Mouse (Mus musculus) midbrain, postnatal 0 days (tissue): Measurements from ENCODE around the gene Wdr70. TPM values are rescaled to one million over a fixed set of nuclear protein-coding genes. Genes with fewer than 3 reads are reported as not detected.
A peak's percentile ranks its signal among the peaks of the same experiment; 100 is the strongest.

Experiments used
- ATAC-seq: fragments of 200-750 bp; cut with Nextera tagmentation; 2 replicates; pipeline ENCODE4 v1.8.0; 2017; ENCODE audit warnings: moderate number of reproducible peaks, mild to moderate bottlenecking, moderate TSS enrichment, moderate library complexity; ENCODE audit not compliant: low FRiP score
- DNase-seq: peaks from one replicate; pipeline ENCODE4 v3.0.0-alpha.2; 2015; ENCODE audit warnings: low spot score
- H3K27ac ChIP-seq: fragments of 300-500 bp; sonication (generic); 2 replicates; pipeline ENCODE4 v1.5.1; 2014; ENCODE audit warnings: low read depth, mild to moderate bottlenecking, low read length, mixed read lengths
- H3K27me3 ChIP-seq: fragments of 300-500 bp; sonication (generic); 2 replicates; pipeline ENCODE4 v1.6.1; 2014; ENCODE audit warnings: low read length, control low read depth, mixed read lengths; ENCODE audit not compliant: insufficient read depth
- H3K36me3 ChIP-seq: fragments of 300-500 bp; sonication (generic); 2 replicates; pipeline ENCODE4 v1.6.1; 2014; ENCODE audit warnings: low read length, control low read depth, mixed read lengths; ENCODE audit not compliant: insufficient read depth
- H3K4me1 ChIP-seq: fragments of 300-500 bp; sonication (generic); 2 replicates; pipeline ENCODE4 v1.6.1; 2014; ENCODE audit warnings: mild to moderate bottlenecking, control low read depth, antibody characterized with exemption, low read length, mixed read lengths; ENCODE audit not compliant: insufficient read depth
- H3K4me2 ChIP-seq: fragments of 300-500 bp; sonication (generic); 2 replicates; pipeline ENCODE4 v1.6.1; 2014; ENCODE audit warnings: low read depth, mild to moderate bottlenecking, low read length, mixed read lengths; ENCODE audit not compliant: poor library complexity, severe bottlenecking
- H3K4me3 ChIP-seq: fragments of 300-500 bp; sonication (generic); 2 replicates; pipeline ENCODE4 v1.5.1; 2014; ENCODE audit warnings: low read depth, mild to moderate bottlenecking, low read length, moderate library complexity
- H3K9ac ChIP-seq: fragments of 300-500 bp; sonication (generic); replicated peaks from 2 replicates; pipeline ENCODE4 v1.6.1; 2014; ENCODE audit warnings: mild to moderate bottlenecking, low read length, moderate library complexity, mixed read lengths; ENCODE audit not compliant: poor library complexity, severe bottlenecking
- H3K9me3 ChIP-seq: fragments of 300-500 bp; sonication (generic); 2 replicates; pipeline ENCODE4 v1.6.1; 2016; ENCODE audit warnings: low read length, control low read depth
- CTCF ChIP-seq: IDR thresholded peaks from 2 replicates; pipeline ENCODE4 v1.5.1; 2016; ENCODE audit warnings: antibody characterized with exemption, mild to moderate bottlenecking
- WGBS: fragments of 180-500 bp; shearing (Covaris S2); extraction: QIAGEN DNeasy Blood & Tissue Kit; methylation state at CpG from one replicate; pipeline ENCODE4 v1.1.7; 2014; 5-methylcytosine and 5-hydroxymethylcytosine counted together
- polyA plus RNA-seq: library from polyadenylated mRNA; unstranded; fragments of >200 nt; fragmentation: Nextera tagmentation; extraction: Ambion mirVana; gene quantifications from 2 replicates; pipeline ENCODE4 v1.2.1, GENCODE M21; 2015
- total RNA-seq: library from RNA; depleted of rRNA; stranded (reverse); fragments of >200 nt; gene quantifications from 2 replicates; pipeline ENCODE4 v1.2.3, GENCODE M21; 2014; rRNA removed

Gene Wdr70
- total RNA-seq (44.6 and 49.8 TPM in 2 replicates), polyA plus RNA-seq (68.6 and 73.8 TPM in 2 replicates)

DNA sequence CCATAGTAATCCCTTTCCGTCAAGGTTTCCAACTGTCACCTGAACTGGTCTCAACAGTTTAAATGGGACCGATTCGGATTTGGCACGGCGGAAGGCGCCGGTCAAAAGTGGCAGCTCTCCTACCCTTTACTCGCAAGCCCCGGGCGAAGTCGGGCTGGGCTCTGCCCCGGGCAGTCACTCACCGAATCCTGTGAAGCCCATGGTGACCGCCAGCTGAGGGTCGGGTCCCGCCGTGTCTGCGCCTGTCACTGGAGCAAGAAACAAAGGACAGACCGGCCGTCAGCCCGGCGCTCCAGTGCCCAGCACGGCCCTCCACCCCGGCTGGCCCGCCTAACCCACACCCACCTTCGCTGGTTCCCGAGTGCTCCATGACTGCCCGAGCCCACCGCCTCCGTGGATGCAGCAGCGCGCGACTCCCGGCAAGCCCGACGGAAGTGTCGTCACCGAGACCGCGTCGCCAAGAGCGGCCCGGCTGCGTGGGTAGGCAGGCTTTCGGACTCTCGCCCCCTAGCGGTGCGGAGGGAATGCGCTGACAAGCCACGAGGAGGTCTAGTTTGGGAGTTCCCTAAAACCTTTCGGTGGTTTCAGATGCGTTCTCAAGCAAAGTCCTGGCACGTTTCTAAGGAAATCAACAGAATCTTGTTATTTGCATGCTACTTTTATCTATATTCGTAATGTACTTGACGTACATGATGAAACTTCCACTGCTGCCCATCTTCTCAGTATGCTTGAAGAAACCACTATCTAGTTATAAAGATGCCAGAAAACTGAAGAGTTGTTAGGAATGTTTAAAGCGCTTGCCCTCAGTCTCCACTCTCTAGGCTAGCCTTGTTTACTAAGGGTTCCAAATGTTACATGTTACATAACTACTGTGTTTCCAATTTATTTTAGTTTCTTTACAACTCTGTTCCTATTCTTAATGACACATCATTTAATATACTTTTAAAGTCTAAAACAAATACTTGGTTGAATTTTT, at the start of gene Wdr70:
Wdr70 (minus strand) TSS at position 436 of the 976 bp plus-strand sequence.
- peaks cover 5% of the 10 kb centered on the region; the same call in 1 of the 2 replicates for H3K36me3 ChIP-seq
- WGBS, result 2% methylated on average over 56 of the region's 56 CpGs
- TF ChIP-seq CTCF, result peak; percentile 99
- peak within 1 kb of the TSS; percentile 53 for H3K4me2 ChIP-seq
- peak within 1 kb of the TSS; percentile 83 for H3K9ac ChIP-seq
- DNase-seq, result peak; percentile 96
- H3K27me3 ChIP-seq, result no peaks in the 10 kb centered on the region
- no peaks in the 10 kb centered on the region for H3K9me3 ChIP-seq
- peak; percentile 97 for ATAC-seq
- peak within 1 kb of the TSS; percentile 47; the same call in 1 of the 2 replicates for H3K27ac ChIP-seq
- H3K4me1 ChIP-seq, result no peaks in the 10 kb centered on the region
- H3K4me3 ChIP-seq, result peak within 1 kb of the TSS; percentile 86

- no peaks in the 10 kb centered on the region for H3K4me1 ChIP-seq
- no peak overlapping the region for H3K27ac ChIP-seq
- WGBS, result 96% methylated on average over 5 of the region's 5 CpGs
- H3K27me3 ChIP-seq, result no peaks in the 10 kb centered on the region
- ATAC-seq, result no peak
- DNase-seq, result no peak
- H3K4me3 ChIP-seq, result no peak overlapping the region
- no peak for TF ChIP-seq CTCF
- H3K36me3 ChIP-seq, result peaks cover 59% of the 10 kb centered on the region
- no peak overlapping the region for H3K9ac ChIP-seq
- H3K9me3 ChIP-seq, result no peaks in the 10 kb centered on the region
- H3K4me2 ChIP-seq, result no peak overlapping the region
These were observed 36.6 kb upstream of the Wdr70 start for GRCm38 (mm10) chr15:8135606-8136005.

DNA sequence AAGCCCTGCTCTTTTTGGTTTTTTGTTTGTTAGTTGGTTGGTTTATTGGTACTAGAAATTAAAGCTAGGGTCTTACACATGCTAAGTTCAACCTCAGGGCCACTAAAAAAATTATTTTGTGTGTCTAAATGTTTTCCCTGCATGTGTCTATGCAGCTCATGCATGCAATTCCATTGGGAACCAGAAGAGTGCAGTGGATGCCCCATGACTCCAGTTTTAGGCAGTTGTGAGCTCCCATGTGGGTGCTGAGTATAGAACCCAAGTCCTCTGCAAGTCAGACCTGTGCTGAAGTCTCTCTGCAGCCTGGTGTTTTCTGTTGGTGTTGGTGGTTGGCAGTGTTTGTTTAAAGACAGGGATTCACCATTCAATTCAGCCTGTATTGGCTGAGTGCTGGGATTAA, 32.8 kb upstream of the Wdr70 start:
- DNase-seq, result no peak
- ATAC-seq, result no peak
- no peak for TF ChIP-seq CTCF
- H3K4me3 ChIP-seq, result no peak overlapping the region
- H3K9ac ChIP-seq, result no peak overlapping the region
- no peak overlapping the region for H3K4me2 ChIP-seq
- peaks cover 54% of the 10 kb centered on the region for H3K36me3 ChIP-seq
- no peaks in the 10 kb centered on the region for H3K27me3 ChIP-seq
- H3K9me3 ChIP-seq, result no peaks in the 10 kb centered on the region
- no peaks in the 10 kb centered on the region for H3K4me1 ChIP-seq
- H3K27ac ChIP-seq, result no peak overlapping the region

- Histone ChIP-seq H3K4me1 (no peaks in the 10 kb centered on the region), H3K27me3 (no peaks in the 10 kb centered on the region), H3K9me3 (no peaks in the 10 kb centered on the region), H3K27ac (no peak overlapping the region), H3K4me3 (no peak overlapping the region), H3K36me3 (peaks cover 55% of the 10 kb centered on the region), H3K9ac (no peak overlapping the region), H3K4me2 (no peak overlapping the region)
- 96% methylated on average over 3 of the region's 3 CpGs for WGBS
- DNase-seq (no peak), ATAC-seq (no peak)
- no peak for TF ChIP-seq CTCF
These were observed 32.3 kb upstream of the Wdr70 start for GRCm38 (mm10) chr15:8131268-8131667.

GRCm38 (mm10) chr15:8129281-8129680, 30.3 kb upstream of the Wdr70 start:
- no peak overlapping the region for H3K4me2 ChIP-seq
- no peak for ATAC-seq
- H3K9ac ChIP-seq, result no peak overlapping the region
- H3K9me3 ChIP-seq, result no peaks in the 10 kb centered on the region
- no peak for DNase-seq
- H3K36me3 ChIP-seq, result peaks cover 43% of the 10 kb centered on the region
- 69% methylated on average over 1 of the region's 1 CpGs for WGBS
- H3K4me3 ChIP-seq, result no peak overlapping the region
- H3K27me3 ChIP-seq, result no peaks in the 10 kb centered on the region
- no peaks in the 10 kb centered on the region for H3K4me1 ChIP-seq
- H3K27ac ChIP-seq, result no peak overlapping the region
- 0 out of 2 replicates have a peak, but pooled peaks have one; percentile 2 for TF ChIP-seq CTCF

GRCm38 (mm10) chr15:8109782-8110181, 10.8 kb upstream of the Wdr70 start:
- no peak for DNase-seq
- Histone ChIP-seq H3K27me3 (no peaks in the 10 kb centered on the region), H3K36me3 (peaks cover 21% of the 10 kb centered on the region), H3K4me3 (peak overlapping the region; percentile 88), H3K9me3 (no peaks in the 10 kb centered on the region), H3K27ac (peak overlapping the region; percentile 67; the same call in 1 of the 2 replicates), H3K4me2 (peak overlapping the region; percentile 65), H3K9ac (peak overlapping the region; percentile 77), H3K4me1 (0 out of 2 replicates have a peak, but pooled peaks cover 3% of the 10 kb centered on the region)
- 4% methylated on average over 8 of the region's 8 CpGs for WGBS
- ATAC-seq, result no peak
- TF ChIP-seq CTCF, result no peak
